Mouse (Mus musculus) stomach, embryonic 14.5 days (tissue): ENCODE data around the gene Prickle1. TPM values are rescaled to one million over a fixed set of nuclear protein-coding genes. Genes with fewer than 3 reads are reported as not detected.

Experiments
- ATAC-seq: fragments of 200-750 bp; cut with Nextera tagmentation; 2 replicates; pipeline ENCODE4 v1.8.0; 2017; ENCODE audit warnings: low read depth, moderate TSS enrichment; ENCODE audit not compliant: insufficient number of reproducible peaks, insufficient read depth, low FRiP score
- H3K27ac ChIP-seq: fragments of 300-500 bp; sonication (generic); 2 replicates; pipeline ENCODE4 v1.5.1; 2014; ENCODE audit warnings: mild to moderate bottlenecking, low read length, moderate library complexity, mixed read lengths
- H3K27me3 ChIP-seq: fragments of 300-500 bp; sonication (generic); 2 replicates; pipeline ENCODE4 v1.6.1; 2014; ENCODE audit warnings: low read length, control low read depth, mixed read lengths; ENCODE audit not compliant: control insufficient read depth, insufficient read depth
- H3K36me3 ChIP-seq: fragments of 300-500 bp; sonication (generic); 2 replicates; pipeline ENCODE4 v1.6.1; 2014; ENCODE audit warnings: mild to moderate bottlenecking, control low read depth, low read length, moderate library complexity, mixed read lengths; ENCODE audit not compliant: control insufficient read depth, insufficient read depth
- H3K4me1 ChIP-seq: fragments of 300-500 bp; sonication (generic); 2 replicates; pipeline ENCODE4 v1.6.1; 2014; ENCODE audit warnings: low read length, control low read depth, mixed read lengths; ENCODE audit not compliant: control insufficient read depth, insufficient read depth
- H3K4me2 ChIP-seq: fragments of 300-500 bp; sonication (generic); replicated peaks from 2 replicates; pipeline ENCODE4 v1.6.1; 2014; ENCODE audit warnings: low read depth, low read length, control low read depth
- H3K4me3 ChIP-seq: fragments of 300-500 bp; sonication (generic); 2 replicates; pipeline ENCODE4 v1.5.1; 2014; ENCODE audit warnings: low read depth, low read length, control low read depth
- H3K9ac ChIP-seq: fragments of 300-500 bp; sonication (generic); replicated peaks from 2 replicates; pipeline ENCODE4 v1.6.1; 2014; ENCODE audit warnings: low read depth, mild to moderate bottlenecking, control low read depth, low read length, moderate library complexity, mixed read lengths
- H3K9me3 ChIP-seq: fragments of 300-500 bp; sonication (generic); 2 replicates; pipeline ENCODE4 v1.6.1; 2016; ENCODE audit warnings: low read depth, low read length, control low read depth; ENCODE audit not compliant: control insufficient read depth
- WGBS: fragments of 180-500 bp; shearing (Covaris S2); extraction: QIAGEN DNeasy Blood & Tissue Kit; methylation state at CpG from one replicate; pipeline ENCODE4 v1.1.7; 2014; 5-methylcytosine and 5-hydroxymethylcytosine counted together
- polyA plus RNA-seq: library from polyadenylated mRNA; unstranded; fragments of >200 nt; fragmentation: Nextera tagmentation; extraction: Ambion mirVana; gene quantifications from 2 replicates; pipeline ENCODE4 v1.2.1, GENCODE M21; 2014

Gene Prickle1
- polyA plus RNA-seq, 1 experiment from 2014 or later: 23.6 TPM

GRCm38 (mm10) chr15:93453296-93453695 is 142.4 kb downstream of the Prickle1 start:
- no peak overlapping the region for H3K9ac ChIP-seq
- H3K27ac ChIP-seq: no peak overlapping the region

More at GRCm38 (mm10) chr15:93453296-93453695, 142.4 kb downstream of the Prickle1 start:
- WGBS: 74% methylated on average over 1 of the region's 1 CpGs
- H3K4me3 ChIP-seq: no peak overlapping the region
- H3K4me1 ChIP-seq: no peaks in the 10 kb centered on the region
- no peak for ATAC-seq
- no peaks in the 10 kb centered on the region; the same call in 1 of the 2 replicates for H3K36me3 ChIP-seq
- H3K4me2 ChIP-seq: no peak overlapping the region
- no peaks in the 10 kb centered on the region for H3K9me3 ChIP-seq
- no peaks in the 10 kb centered on the region for H3K27me3 ChIP-seq

Other genes with a start within 250 kb of the Prickle1 start
- 128 and 132 TPM in 2 replicates for gene Zcrb1, start 197.6 kb downstream of the Prickle1 start, polyA plus RNA-seq
- 40.5 and 50.2 TPM in 2 replicates for gene Pphln1, start 197.5 kb downstream of the Prickle1 start, polyA plus RNA-seq